Mouse (Mus musculus): ENCODE results near the gene Ddx56. TPM values are rescaled to one million over a fixed set of nuclear protein-coding genes. Genes with fewer than 3 reads are reported as not detected.
"Not testable (repeated sequence)": the region's sequence is repeated elsewhere in the genome, so short reads cannot be mapped to it uniquely, and the experiment has no call there.

Gene Ddx56
- total and polyA plus RNA-seq, 3 experiments, result 27.6 to 51.8 (median 44.9) TPM

GRCm38 (mm10) chr11:6261434-6262082 lies 6.0 kb downstream of the Ddx56 start:
- peak; percentile 56 for DNase-seq

DNA sequence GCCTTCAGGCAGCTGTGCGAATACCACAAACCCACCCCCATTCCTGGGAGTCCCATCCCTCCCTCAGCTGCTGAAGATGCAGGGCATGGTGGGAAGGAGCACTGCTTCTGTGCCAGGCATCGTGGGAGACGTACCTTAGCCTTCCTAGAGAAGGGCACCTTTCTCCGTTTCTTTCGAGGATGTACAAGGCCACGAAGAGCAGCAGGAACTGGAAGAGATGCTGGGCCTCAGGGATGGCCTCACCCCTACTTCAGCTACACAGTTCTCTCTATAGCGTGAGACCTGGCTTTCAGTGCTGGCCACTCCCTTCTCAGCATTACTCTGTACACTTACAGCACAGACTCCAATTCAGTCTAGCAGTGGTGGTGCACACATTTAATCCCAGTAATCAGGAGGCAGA lies 8.2 kb downstream of the Ddx56 start:
- DNase-seq, result no peak

- peak; percentile 37 for DNase-seq
Measured at GRCm38 (mm10) chr11:6256490-6257072, 11.0 kb downstream of the Ddx56 start.

DNA sequence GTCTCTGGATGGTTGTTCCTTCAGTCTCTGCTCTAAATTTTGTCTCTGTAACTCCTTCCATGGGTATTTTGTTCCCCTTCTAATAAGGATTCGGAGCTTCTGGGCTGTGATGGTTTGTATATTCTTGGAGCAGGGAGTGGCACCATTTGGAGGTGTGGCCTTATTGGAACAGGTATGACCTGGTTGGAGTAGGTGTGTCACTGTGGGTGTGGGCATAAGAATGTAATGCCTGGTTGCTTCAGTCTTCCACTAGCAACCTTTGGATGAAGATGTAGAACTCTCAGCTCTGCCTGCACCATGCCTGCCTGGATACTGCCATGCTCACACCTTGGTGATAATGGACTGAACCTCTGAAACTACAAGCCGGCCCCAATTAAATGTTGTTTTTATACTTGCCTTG lies 13.0 kb downstream of the Ddx56 start:
- not testable (repeated sequence) for DNase-seq

DNA sequence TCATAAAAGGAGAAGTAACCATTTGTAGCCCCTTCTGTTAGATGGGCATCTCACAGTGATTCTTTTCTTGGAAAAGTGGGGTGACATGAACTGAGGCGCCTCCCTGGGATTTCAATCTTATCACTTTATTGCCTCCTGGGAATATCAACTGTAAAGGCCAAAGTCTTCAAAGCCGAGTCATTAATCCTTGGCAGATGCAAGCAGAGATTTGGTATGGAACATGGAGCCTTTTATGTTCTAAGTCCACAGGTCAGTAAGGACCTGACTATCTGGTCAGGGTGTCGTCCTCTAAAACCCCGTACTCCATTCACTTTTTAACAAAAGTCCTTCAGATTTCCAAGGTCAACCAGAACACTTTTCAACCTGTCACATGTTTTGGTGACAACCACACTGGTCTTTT lies 14.7 kb downstream of the Ddx56 start:
- no peak for DNase-seq

DNA sequence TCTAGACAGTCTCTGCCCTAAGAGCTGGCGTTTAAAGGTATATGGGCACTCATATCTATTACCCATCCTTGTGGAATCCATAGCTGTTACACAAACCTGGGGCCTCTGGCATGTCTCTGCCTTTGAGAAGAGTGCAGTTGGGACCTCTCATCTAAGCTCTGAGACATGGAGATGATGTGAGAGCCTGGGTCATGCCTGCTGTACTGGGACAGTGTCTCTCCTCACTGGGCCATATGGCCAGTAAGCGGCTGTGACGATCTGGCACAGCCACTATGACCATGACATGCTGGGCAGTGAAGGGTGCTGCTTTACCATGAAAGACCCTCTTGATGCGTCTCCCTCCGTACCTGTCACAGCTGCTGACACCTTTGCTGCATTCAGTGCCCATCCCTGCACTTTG lies 15.3 kb downstream of the Ddx56 start:
- DNase-seq, result no peak

DNA sequence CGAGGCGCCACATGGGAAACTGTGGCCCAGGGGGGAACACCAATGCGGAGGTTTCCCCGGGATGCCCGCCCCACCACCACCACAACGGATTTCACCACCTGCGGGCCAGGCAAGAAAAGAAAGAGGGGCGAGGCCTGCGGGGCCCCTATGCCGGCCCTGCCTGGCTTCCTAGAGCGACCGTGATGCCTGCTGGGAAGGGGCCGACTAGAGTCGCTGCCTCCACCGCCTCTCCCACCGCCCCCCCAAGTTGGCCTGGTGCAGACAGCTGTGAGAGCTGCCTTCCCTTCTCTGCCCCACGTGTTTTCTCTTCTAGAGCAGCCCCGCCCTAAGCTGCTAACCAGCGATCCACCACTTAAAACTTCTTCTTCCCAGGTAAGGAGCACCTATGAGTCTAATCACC lies 22.9 kb downstream of the Ddx56 start:
- DNase-seq, result no peak

- no peak for DNase-seq
Measured at GRCm38 (mm10) chr11:6233025-6233424, 34.5 kb downstream of the Ddx56 start.

DNA sequence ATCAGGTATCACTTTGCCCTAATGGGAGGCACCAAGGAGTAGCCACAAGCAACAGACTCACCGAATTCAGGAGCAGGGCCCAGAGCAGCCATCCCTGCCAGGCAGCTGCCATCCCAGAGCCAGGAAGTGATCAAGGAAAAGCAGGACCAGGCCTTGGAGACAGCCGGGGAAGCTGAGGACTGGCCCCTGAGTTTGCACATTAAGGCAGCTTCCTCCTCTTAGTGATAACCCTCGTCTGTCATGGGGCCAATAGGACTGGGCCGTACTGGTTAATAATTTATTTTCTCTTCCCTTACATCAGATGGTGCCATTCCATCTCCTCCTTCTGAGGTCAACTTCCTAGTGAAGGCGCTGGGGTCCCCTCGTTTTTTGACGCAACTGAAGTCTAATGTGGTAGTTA lies 37.6 kb downstream of the Ddx56 start, which contains the start of gene Npc1l1:
TSS of gene Npc1l1 (minus strand) at position 132 of the 400 bp plus-strand sequence.
- no peak for DNase-seq

DNA sequence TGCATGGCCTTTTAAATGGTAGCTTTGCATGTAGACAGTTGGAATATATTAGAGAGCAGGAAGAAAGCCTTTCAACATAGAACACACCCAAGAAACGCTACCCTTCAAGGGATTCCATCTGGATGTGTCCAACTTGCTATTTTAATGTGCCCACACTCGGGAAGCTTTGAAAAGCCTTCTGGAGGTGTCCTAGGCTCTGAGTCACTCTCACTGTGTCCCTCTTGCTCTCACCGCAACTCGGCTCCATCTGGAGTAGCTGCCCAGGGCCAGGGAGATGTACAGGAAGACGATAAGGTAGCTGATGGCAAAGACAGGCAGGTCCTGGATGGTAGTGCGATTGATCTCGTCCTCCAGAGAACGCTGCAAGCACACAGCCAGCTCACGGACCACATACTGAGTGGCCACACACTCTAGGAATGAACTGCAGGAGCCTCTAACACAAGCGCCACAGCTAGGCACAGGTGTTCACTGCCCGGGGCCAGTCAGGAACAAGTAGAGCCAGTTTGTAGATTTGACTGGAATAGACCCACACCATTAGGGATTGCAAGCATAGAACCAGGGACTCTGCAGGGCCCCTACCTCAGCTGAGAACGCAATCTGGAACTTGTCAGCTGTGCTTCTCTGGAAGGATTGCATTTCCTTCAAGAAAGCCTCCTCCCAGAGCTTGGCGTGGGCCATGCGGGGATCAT lies 42.9 kb downstream of the Ddx56 start:
- no peak for DNase-seq

- DNase-seq, result no peak
Measured at GRCm38 (mm10) chr11:6222187-6222586, 45.4 kb downstream of the Ddx56 start.

- DNase-seq, result no peak
Measured at GRCm38 (mm10) chr11:6219967-6220366, 47.6 kb downstream of the Ddx56 start.

GRCm38 (mm10) chr11:6218189-6218896 lies 49.2 kb downstream of the Ddx56 start:
- no peak for DNase-seq

DNA sequence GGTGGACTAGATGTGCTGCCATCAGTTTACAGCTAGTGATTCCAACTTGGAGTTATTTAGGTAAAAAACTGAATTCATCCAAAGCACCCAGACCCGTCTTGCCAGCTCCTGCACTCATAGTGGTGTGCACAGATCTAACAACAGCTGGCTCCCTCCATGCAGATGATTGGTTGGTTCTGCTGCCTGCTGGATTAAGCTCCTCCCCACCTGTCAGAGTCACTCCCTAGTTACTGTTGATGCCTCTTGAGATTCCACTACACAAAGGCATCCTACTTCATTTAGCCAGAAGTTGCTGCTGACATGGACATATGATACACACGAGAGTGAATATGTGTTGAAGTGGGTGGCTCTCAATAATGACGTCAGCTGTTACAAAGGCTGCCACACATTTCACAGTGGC lies 50.7 kb downstream of the Ddx56 start:
- DNase-seq, result no peak

Other genes with a start within 250 kb of the Ddx56 start
- 10 to 100 TPM; 11.1 to 16.2 TPM for gene Camk2b, start 201.4 kb downstream of the Ddx56 start, total RNA-seq (2021)
- gene Camk2b, start 201.4 kb downstream of the Ddx56 start, polyA plus RNA-seq (2012; rRNA removed), result 10.2 and 12.0 TPM in 2 replicates
- gene A730071L15Rik, start 67.7 kb downstream of the Ddx56 start, total RNA-seq (2021), result under 1 TPM; 0.23 to 0.35 TPM
- not detected in 2 replicates for gene A730071L15Rik, start 67.7 kb downstream of the Ddx56 start, polyA plus RNA-seq (2012; rRNA removed)
- gene Nudcd3, start 67.4 kb downstream of the Ddx56 start, total RNA-seq (2021), result 10 to 100 TPM; 51.3 to 69.0 TPM
- gene Nudcd3, start 67.4 kb downstream of the Ddx56 start, polyA plus RNA-seq (2012; rRNA removed), result 34.2 and 37.5 TPM in 2 replicates
- gene Npc1l1, start 37.6 kb downstream of the Ddx56 start, total RNA-seq (2021), result not detected
- gene Npc1l1, start 37.6 kb downstream of the Ddx56 start, polyA plus RNA-seq (2012; rRNA removed), result 0.18 and 0.32 TPM in 2 replicates
- 100 to 1,000 TPM; 113 to 118 TPM for gene Tmed4, start 7.1 kb upstream of the Ddx56 start, total RNA-seq (2021)
- 116 and 154 TPM in 2 replicates for gene Tmed4, start 7.1 kb upstream of the Ddx56 start, polyA plus RNA-seq (2012; rRNA removed)
- 100 to 1,000 TPM; 601 to 682 TPM for gene Ogdh, start 23.9 kb upstream of the Ddx56 start, total RNA-seq (2021)
- gene Ogdh, start 23.9 kb upstream of the Ddx56 start, polyA plus RNA-seq (2012; rRNA removed), result 227 and 333 TPM in 2 replicates
- 10 to 100 TPM; 50.5 to 52.8 TPM for gene Zmiz2, start 121.3 kb upstream of the Ddx56 start, total RNA-seq (2021)
- 71.1 and 85.0 TPM in 2 replicates for gene Zmiz2, start 121.3 kb upstream of the Ddx56 start, polyA plus RNA-seq (2012; rRNA removed)
- 1,000 to 10,000 TPM; 1,264 to 1,797 TPM for gene Ppia, start 147.7 kb upstream of the Ddx56 start, total RNA-seq (2021)
- gene Ppia, start 147.7 kb upstream of the Ddx56 start, polyA plus RNA-seq (2012; rRNA removed), result 237 and 265 TPM in 2 replicates
- gene H2afv, start 176.7 kb upstream of the Ddx56 start, total RNA-seq (2021), result 10 to 100 TPM; 39.2 to 86.1 TPM
- gene H2afv, start 176.7 kb upstream of the Ddx56 start, polyA plus RNA-seq (2012; rRNA removed), result 15.0 and 17.4 TPM in 2 replicates
- gene Purb, start 208.1 kb upstream of the Ddx56 start, total RNA-seq (2021), result 10 to 100 TPM; 48.9 to 58.7 TPM
- gene Purb, start 208.1 kb upstream of the Ddx56 start, polyA plus RNA-seq (2012; rRNA removed), result 10.1 and 11.0 TPM in 2 replicates